Mouse (Mus musculus) liver, embryonic 14.5 days (tissue): ENCODE results near the gene Plekhs1. TPM values are rescaled to one million over a fixed set of nuclear protein-coding genes. Genes with fewer than 3 reads are reported as not detected.

Experiments used
- ATAC-seq: fragments of 200-750 bp; cut with Nextera tagmentation; 2 replicates; pipeline ENCODE4 v1.8.0; 2017; ENCODE audit warnings: moderate number of reproducible peaks, mild to moderate bottlenecking, moderate library complexity; ENCODE audit not compliant: insufficient read depth
- DNase-seq, 3 experiments: peaks; one replicate each; pipeline ENCODE4 v3.0.0-alpha.2; 2012 to 2013; ENCODE audit warnings: low read depth in 3 of 3, low spot score in 3 of 3
- H3K27ac ChIP-seq: fragments of 300-500 bp; sonication (generic); 2 replicates; pipeline ENCODE4 v1.5.1; 2014; ENCODE audit warnings: moderate library complexity, mild to moderate bottlenecking, control low read depth, inconsistent platforms
- H3K27me3 ChIP-seq: fragments of 300-500 bp; sonication (generic); 2 replicates; pipeline ENCODE4 v1.6.1; 2014; ENCODE audit warnings: mild to moderate bottlenecking, low read length, moderate library complexity; ENCODE audit not compliant: control insufficient read depth, insufficient read depth
- H3K36me3 ChIP-seq: fragments of 300-500 bp; sonication (generic); replicated peaks from 2 replicates; pipeline ENCODE4 v1.6.1; 2014; ENCODE audit warnings: low read depth; ENCODE audit not compliant: control insufficient read depth, insufficient read depth
- H3K4me1 ChIP-seq, 2 experiments: fragments of 200-500 bp in 1 of 2; fragments of 300-500 bp in 1 of 2; sonication (generic) in 1 of 2; replicated peaks; 2 replicates each; pipeline ENCODE4 v1.6.1; 2012 to 2014; ENCODE audit warnings: antibody characterized with exemption in 1 of 2, inconsistent platforms in 1 of 2, low read length in 1 of 2; ENCODE audit not compliant: control insufficient read depth in 2 of 2, insufficient read depth in 2 of 2
- H3K4me2 ChIP-seq: fragments of 300-500 bp; sonication (generic); 2 replicates; pipeline ENCODE4 v1.6.1; 2014; ENCODE audit warnings: low read depth, mild to moderate bottlenecking, control low read depth, moderate library complexity
- H3K4me3 ChIP-seq, 2 experiments: fragments of 200-500 bp in 1 of 2; fragments of 300-500 bp in 1 of 2; sonication (generic) in 1 of 2; 2 replicates each; pipeline ENCODE4 v1.5.1; 2012 to 2014; ENCODE audit warnings: low read depth in 2 of 2, low read length in 2 of 2, mild to moderate bottlenecking in 2 of 2, control low read depth in 1 of 2, inconsistent platforms in 1 of 2, moderate library complexity in 1 of 2; ENCODE audit not compliant: insufficient read depth in 1 of 2
- H3K9ac ChIP-seq: fragments of 300-500 bp; sonication (generic); replicated peaks from 2 replicates; pipeline ENCODE4 v1.6.1; 2014; ENCODE audit warnings: mild to moderate bottlenecking, control low read depth, moderate library complexity
- H3K9me3 ChIP-seq: fragments of 300-500 bp; sonication (generic); 2 replicates; pipeline ENCODE4 v1.6.1; 2016; ENCODE audit warnings: low read length, mixed read lengths; ENCODE audit not compliant: control insufficient read depth
- CTCF ChIP-seq: IDR thresholded peaks from 2 replicates; pipeline ENCODE4 v1.5.1; 2016; ENCODE audit warnings: antibody characterized with exemption, low read depth, control low read depth
- EP300 ChIP-seq: IDR thresholded peaks from 2 replicates; pipeline ENCODE4 v1.6.1; 2016; ENCODE audit warnings: antibody characterized with exemption, low read depth
- WGBS: fragments of 180-500 bp; shearing (Covaris S2); extraction: QIAGEN DNeasy Blood & Tissue Kit; methylation state at CpG from one replicate; pipeline ENCODE4 v1.1.7; 2014; ENCODE audit not compliant: insufficient replicate concordance; 5-methylcytosine and 5-hydroxymethylcytosine counted together
- polyA plus RNA-seq, 2 experiments: library from polyadenylated mRNA; depleted of rRNA in 1 of 2; stranded (reverse) in 1 of 2; unstranded in 1 of 2; fragments of >200 nt; fragmentation: Nextera tagmentation in 1 of 2; extraction: Ambion mirVana in 1 of 2; gene quantifications; 2 replicates each; pipeline versions ENCODE4 v1.2.1 to v1.2.3; 2012 to 2014

Plekhs1 gene
- 0.02 and 0.08 TPM in 2 replicates for polyA plus RNA-seq (2012; rRNA removed)
- not detected in 2 replicates for polyA plus RNA-seq (2014; fragmentation: Nextera tagmentation; extraction: Ambion mirVana)

GRCm38 (mm10) chr19:56461522-56462101 lies at the start of gene Plekhs1:
TSS of gene Plekhs1 (plus strand) at chr19:56461640.
- Histone ChIP-seq H3K9me3 (no peaks in the 10 kb centered on the region), H3K4me3 (no peak within 1 kb of the TSS), H3K27me3 (no peaks in the 10 kb centered on the region), H3K4me1 (no peaks in the 10 kb centered on the region; a peak in 1 of 4 replicates), H3K4me2 (no peak within 1 kb of the TSS), H3K36me3 (no peaks in the 10 kb centered on the region), H3K27ac (no peak within 1 kb of the TSS), H3K9ac (no peak within 1 kb of the TSS)
- TF ChIP-seq CTCF (no peak), EP300 (no peak)
- 49% methylated on average over 10 of the region's 10 CpGs for WGBS
- DNase-seq = no peak
- no peak for ATAC-seq

GRCm38 (mm10) chr19:56418404-56418803 lies 43.0 kb upstream of the Plekhs1 start:
- Histone ChIP-seq H3K9me3 (no peaks in the 10 kb centered on the region), H3K9ac (no peak overlapping the region), H3K4me3 (no peak overlapping the region), H3K4me1 (no peaks in the 10 kb centered on the region), H3K27me3 (no peaks in the 10 kb centered on the region), H3K4me2 (no peak overlapping the region), H3K36me3 (no peaks in the 10 kb centered on the region), H3K27ac (no peak overlapping the region)
- ATAC-seq (no peak), DNase-seq (no peak)
- no peak for TF ChIP-seq CTCF
- no peak for TF ChIP-seq EP300
- WGBS = 72% methylated on average over 4 of the region's 4 CpGs

DNA sequence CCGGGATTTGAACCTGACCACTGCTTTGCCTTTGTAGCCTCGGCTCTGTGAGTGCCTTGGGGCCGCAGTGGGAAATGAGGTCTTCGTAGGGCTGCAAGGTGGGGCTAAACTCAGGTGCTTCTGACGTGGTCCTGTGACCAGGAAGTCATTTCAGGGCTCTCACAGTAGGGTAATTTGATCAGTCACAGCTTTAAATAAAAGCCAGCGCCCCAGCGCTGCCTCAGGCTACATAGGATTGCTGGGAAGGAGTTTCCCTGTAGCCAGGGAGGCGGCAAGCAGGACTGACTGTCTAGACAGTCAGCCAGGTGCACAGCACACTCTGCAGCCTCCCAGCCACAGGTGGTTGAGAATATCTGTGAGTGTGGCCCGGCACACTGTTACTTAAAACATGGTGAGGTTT lies 42.0 kb upstream of the Plekhs1 start:
- Histone ChIP-seq H3K9me3 (no peaks in the 10 kb centered on the region), H3K27ac (no peak overlapping the region), H3K9ac (no peak overlapping the region), H3K4me2 (no peak overlapping the region), H3K36me3 (no peaks in the 10 kb centered on the region), H3K4me1 (no peaks in the 10 kb centered on the region), H3K4me3 (no peak overlapping the region), H3K27me3 (no peaks in the 10 kb centered on the region)
- DNase-seq (no peak), ATAC-seq (no peak)
- 65% methylated on average over 9 of the region's 9 CpGs for WGBS
- TF ChIP-seq CTCF (no peak), EP300 (no peak)

DNA sequence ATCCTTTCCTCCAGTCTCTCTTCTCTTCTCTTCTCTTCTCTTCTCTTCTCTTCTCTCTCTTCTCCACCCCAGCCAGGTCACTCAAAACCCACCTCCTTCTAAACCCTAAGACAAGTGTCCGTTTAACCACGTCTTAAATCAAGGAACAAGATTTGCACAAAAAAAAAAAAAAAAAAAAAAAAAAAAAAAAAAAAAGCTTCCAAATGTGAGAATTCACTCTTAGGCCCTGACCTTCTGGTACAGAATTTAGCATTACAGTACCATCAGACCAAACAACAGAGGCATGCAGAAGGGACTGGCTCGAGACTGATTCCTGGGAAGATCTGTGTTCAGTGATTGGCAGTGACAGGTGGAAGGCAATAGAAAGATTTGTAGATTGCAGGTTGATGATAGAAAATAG lies 41.1 kb upstream of the Plekhs1 start:
- no peaks in the 10 kb centered on the region for H3K36me3 ChIP-seq
- H3K27me3 ChIP-seq = no peaks in the 10 kb centered on the region
- no peak overlapping the region for H3K9ac ChIP-seq
- no peak overlapping the region for H3K27ac ChIP-seq
- ATAC-seq = no peak
- no peaks in the 10 kb centered on the region for H3K9me3 ChIP-seq
- WGBS = 67% methylated on average over 3 of the region's 3 CpGs
- DNase-seq = no peak
- no peak overlapping the region for H3K4me2 ChIP-seq
- H3K4me3 ChIP-seq = no peak overlapping the region
- H3K4me1 ChIP-seq = no peaks in the 10 kb centered on the region
- TF ChIP-seq CTCF (no peak), EP300 (no peak)

DNA sequence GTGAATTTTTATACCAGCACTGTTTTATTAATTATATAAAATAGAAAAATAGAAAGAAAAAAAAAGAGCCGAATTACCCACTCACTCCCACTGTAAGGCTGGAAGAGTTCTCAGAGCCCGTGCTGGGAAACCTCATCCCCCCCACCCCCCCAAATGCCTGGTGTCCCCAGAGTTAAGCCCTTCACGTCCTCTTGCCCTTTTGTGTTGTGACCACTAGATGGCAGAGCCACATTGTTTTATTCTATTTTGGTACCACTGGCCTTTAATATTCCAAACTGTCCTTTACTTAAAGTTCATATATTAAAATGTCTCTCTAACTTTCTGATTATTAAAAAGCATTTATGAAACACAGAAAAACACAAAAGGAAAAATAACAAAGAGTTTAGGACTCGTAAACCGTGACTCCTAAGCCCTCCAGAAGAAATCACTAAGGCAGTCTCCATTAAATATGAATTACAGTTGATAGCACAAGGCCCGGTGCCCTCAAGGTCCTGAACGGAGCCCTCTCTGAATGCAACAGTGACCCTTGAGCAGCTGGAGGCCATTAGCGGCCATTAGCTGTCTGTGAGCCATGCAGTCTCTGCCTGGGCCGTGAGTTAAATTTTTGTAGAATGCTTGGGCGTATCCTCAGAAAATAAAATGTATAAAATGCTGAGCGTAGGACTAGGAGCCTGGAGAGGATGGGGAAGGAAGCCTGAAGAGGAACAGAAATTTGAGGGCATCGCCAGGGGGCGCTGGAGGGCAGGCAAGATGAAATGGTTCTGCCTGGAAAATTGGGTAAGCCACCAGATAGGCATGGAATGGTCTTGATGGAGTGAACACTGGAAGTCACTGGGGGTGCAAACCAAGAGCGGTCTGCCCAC lies 38.7 kb upstream of the Plekhs1 start:
- ATAC-seq (no peak), DNase-seq (peak; percentile 17 to 37 (median 35))
- H3K9me3 ChIP-seq = no peaks in the 10 kb centered on the region
- no peaks in the 10 kb centered on the region for H3K27me3 ChIP-seq
- H3K4me3 ChIP-seq = no peak overlapping the region
- no peak overlapping the region for H3K27ac ChIP-seq
- WGBS = 45% methylated on average over 14 of the region's 14 CpGs
- TF ChIP-seq CTCF = peak; percentile 89
- TF ChIP-seq EP300 = no peak
- no peaks in the 10 kb centered on the region for H3K4me1 ChIP-seq
- no peak overlapping the region for H3K9ac ChIP-seq
- no peak overlapping the region for H3K4me2 ChIP-seq
- no peaks in the 10 kb centered on the region for H3K36me3 ChIP-seq
